Mouse (Mus musculus): ENCODE measurements around the gene Mindy4. TPM values are rescaled to one million over a fixed set of nuclear protein-coding genes. Genes with fewer than 3 reads are reported as not detected.

Gene Mindy4
- polyA plus RNA-seq, 1 experiment from 2014 or later: 2.9 TPM

GRCm38 (mm10) chr6:55362663-55363062, 159.5 kb downstream of the Mindy4 start:
- Histone ChIP-seq H3K9me3 (ENCODE audit: control insufficient read depth, low read length) (no peaks in the 10 kb centered on the region), H3K36me3 (ENCODE audit: control insufficient read depth, insufficient read depth, low read length) (no peaks in the 10 kb centered on the region), H3K27ac (replicated peaks) (no peak overlapping the region), H3K4me2 (replicated peaks; ENCODE audit: low read depth) (no peak overlapping the region), H3K27me3 (ENCODE audit: control insufficient read depth, insufficient read depth, low read length) (no peaks in the 10 kb centered on the region), H3K9ac (ENCODE audit: low read length) (no peak overlapping the region), H3K4me1 (replicated peaks; ENCODE audit: control insufficient read depth, insufficient read depth) (no peaks in the 10 kb centered on the region), H3K4me3 (ENCODE audit: low read depth, low read length) (no peak overlapping the region)
- TF ChIP-seq CTCF (IDR thresholded peaks at IDR 0.05; ENCODE audit: low read depth): no peak
- TF ChIP-seq EP300 (optimal IDR thresholded peaks at IDR 0.05): no peak
- ATAC-seq (ENCODE audit: low FRiP score, low TSS enrichment) (no peak), DNase-seq (ENCODE audit: low spot score) (no peak)
- WGBS: 92% methylated on average over 1 of the region's 1 CpGs

- TF ChIP-seq CTCF (IDR thresholded peaks at IDR 0.05; ENCODE audit: low read depth): no peak
- TF ChIP-seq EP300 (optimal IDR thresholded peaks at IDR 0.05): no peak
- DNase-seq (ENCODE audit: low spot score) (no peak), ATAC-seq (ENCODE audit: low FRiP score, low TSS enrichment) (no peak)
- Histone ChIP-seq H3K27ac (replicated peaks) (no peak overlapping the region), H3K4me1 (replicated peaks; ENCODE audit: control insufficient read depth, insufficient read depth) (no peaks in the 10 kb centered on the region), H3K9me3 (ENCODE audit: control insufficient read depth, low read length) (no peaks in the 10 kb centered on the region; the same call in 1 of the 2 replicates), H3K27me3 (ENCODE audit: control insufficient read depth, insufficient read depth, low read length) (no peaks in the 10 kb centered on the region), H3K4me2 (replicated peaks; ENCODE audit: low read depth) (no peak overlapping the region), H3K36me3 (ENCODE audit: control insufficient read depth, insufficient read depth, low read length) (no peaks in the 10 kb centered on the region), H3K4me3 (ENCODE audit: low read depth, low read length) (no peak overlapping the region), H3K9ac (ENCODE audit: low read length) (no peak overlapping the region)
Measured at GRCm38 (mm10) chr6:55367126-55367525, 163.9 kb downstream of the Mindy4 start.

Small RNAs within 50 kb of the gene (microRNA-seq; reads per million reads assigned to microRNA genes)
- not detected for gene Gm25458

Other genes with a start within 250 kb of the Mindy4 start
- 4.5 and 4.9 TPM in 2 replicates for gene Nod1, start 230.8 kb upstream of the Mindy4 start, polyA plus RNA-seq (2015; fragmentation: Nextera tagmentation; extraction: Ambion mirVana)
- gene Ggct, start 210.4 kb upstream of the Mindy4 start, polyA plus RNA-seq (2015; fragmentation: Nextera tagmentation; extraction: Ambion mirVana): 9.0 and 9.3 TPM in 2 replicates
- 103 TPM in 2 replicates for gene Gars, start 165.4 kb upstream of the Mindy4 start, polyA plus RNA-seq (2015; fragmentation: Nextera tagmentation; extraction: Ambion mirVana)
- 0.12 and 0.23 TPM in 2 replicates for gene Crhr2, start 70.4 kb upstream of the Mindy4 start, polyA plus RNA-seq (2015; fragmentation: Nextera tagmentation; extraction: Ambion mirVana)
- gene Inmt, start 28.3 kb upstream of the Mindy4 start, polyA plus RNA-seq (2015; fragmentation: Nextera tagmentation; extraction: Ambion mirVana): 0.17 and 0.19 TPM in 2 replicates
- 15.3 and 16.2 TPM in 2 replicates for gene Aqp1, start 133.0 kb downstream of the Mindy4 start, polyA plus RNA-seq (2015; fragmentation: Nextera tagmentation; extraction: Ambion mirVana)
- not detected in 2 replicates for gene Ghrhr, start 172.9 kb downstream of the Mindy4 start, polyA plus RNA-seq (2015; fragmentation: Nextera tagmentation; extraction: Ambion mirVana)
- 5.4 and 5.5 TPM in 2 replicates for gene Adcyap1r1, start 248.6 kb downstream of the Mindy4 start, polyA plus RNA-seq (2015; fragmentation: Nextera tagmentation; extraction: Ambion mirVana)

Measured in stomach, postnatal 0 days (tissue).